Mouse (Mus musculus) neural tube, embryonic 11.5 days (tissue): ENCODE data around the gene Gusb. TPM values are rescaled to one million over a fixed set of nuclear protein-coding genes. Genes with fewer than 3 reads are reported as not detected.
"Not testable (repeated sequence)": the region's sequence is repeated elsewhere in the genome, so short reads cannot be mapped to it uniquely, and the experiment has no call there.

Experiments used
- ATAC-seq: fragments of 200-750 bp; cut with Nextera tagmentation; 2 replicates; pipeline ENCODE4 v1.8.0; 2017; ENCODE audit warnings: moderate number of reproducible peaks, mild to moderate bottlenecking, moderate TSS enrichment, moderate library complexity; ENCODE audit not compliant: insufficient read depth, low FRiP score, low TSS enrichment
- DNase-seq: peaks from one replicate; pipeline ENCODE4 v3.0.0-alpha.2; 2015; ENCODE audit warnings: low spot score
- H3K27ac ChIP-seq: fragments of 300-500 bp; sonication (generic); 2 replicates; pipeline ENCODE4 v1.5.1; 2014; ENCODE audit warnings: low read depth, mild to moderate bottlenecking, low read length
- H3K27me3 ChIP-seq: fragments of 300-500 bp; sonication (generic); 2 replicates; pipeline ENCODE4 v1.6.1; 2014; ENCODE audit warnings: mild to moderate bottlenecking, low read length, mixed read lengths; ENCODE audit not compliant: control insufficient read depth, insufficient read depth
- H3K36me3 ChIP-seq: fragments of 300-500 bp; sonication (generic); 2 replicates; pipeline ENCODE4 v1.6.1; 2014; ENCODE audit warnings: mild to moderate bottlenecking, low read length, moderate library complexity, mixed read lengths; ENCODE audit not compliant: control insufficient read depth, insufficient read depth
- H3K4me1 ChIP-seq: fragments of 300-500 bp; sonication (generic); 2 replicates; pipeline ENCODE4 v1.6.1; 2014; ENCODE audit warnings: low read length, mixed read lengths; ENCODE audit not compliant: control insufficient read depth, insufficient read depth
- H3K4me2 ChIP-seq: fragments of 300-500 bp; sonication (generic); 2 replicates; pipeline ENCODE4 v1.6.1; 2014; ENCODE audit warnings: low read depth, mild to moderate bottlenecking, moderate library complexity
- H3K4me3 ChIP-seq: fragments of 300-500 bp; sonication (generic); 2 replicates; pipeline ENCODE4 v1.5.1; 2014; ENCODE audit warnings: low read depth, low read length
- H3K9ac ChIP-seq: fragments of 300-500 bp; sonication (generic); 2 replicates; pipeline ENCODE4 v1.6.1; 2014; ENCODE audit warnings: mild to moderate bottlenecking, low read length
- H3K9me3 ChIP-seq: fragments of 300-500 bp; sonication (generic); 2 replicates; pipeline ENCODE4 v1.6.1; 2016; ENCODE audit warnings: low read length; ENCODE audit not compliant: control insufficient read depth
- WGBS: fragments of 180-500 bp; shearing (Covaris S2); extraction: QIAGEN DNeasy Blood & Tissue Kit; methylation state at CpG from one replicate; pipeline ENCODE4 v1.1.7; 2014; 5-methylcytosine and 5-hydroxymethylcytosine counted together
- polyA plus RNA-seq: library from polyadenylated mRNA; unstranded; fragments of >200 nt; fragmentation: Nextera tagmentation; extraction: Ambion mirVana; gene quantifications from 2 replicates; pipeline ENCODE4 v1.2.1, GENCODE M21; 2014

Gene Gusb
- polyA plus RNA-seq, 1 experiment from 2014 or later = 35.1 TPM

DNA sequence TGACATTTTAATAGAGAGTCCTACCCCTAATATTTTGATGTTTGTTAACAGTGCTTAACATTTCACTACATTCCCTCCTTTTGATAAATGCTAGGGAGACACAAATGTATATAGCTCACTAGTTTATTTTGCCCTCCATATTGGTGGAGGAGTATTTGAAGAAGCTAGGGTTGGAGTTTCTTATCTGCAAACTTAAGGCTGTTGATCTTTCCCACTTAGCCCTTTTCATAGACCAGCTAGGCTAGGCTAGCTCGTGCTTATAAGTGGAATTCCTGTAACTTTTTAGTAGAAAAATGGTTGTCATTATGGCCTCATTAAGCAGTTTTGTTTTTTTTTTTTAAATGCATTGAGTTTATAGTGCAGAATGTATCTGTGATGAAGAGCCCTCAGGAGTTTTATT, 59.4 kb downstream of the Gusb start:
- H3K4me2 ChIP-seq = no peak overlapping the region
- no peak overlapping the region for H3K4me3 ChIP-seq
- peaks cover 3% of the 10 kb centered on the region; the same call in 1 of the 2 replicates for H3K4me1 ChIP-seq
- DNase-seq (no peak), ATAC-seq (no peak)
- no peaks in the 10 kb centered on the region for H3K36me3 ChIP-seq
- H3K27me3 ChIP-seq = no peaks in the 10 kb centered on the region
- H3K9ac ChIP-seq = no peak overlapping the region
- H3K9me3 ChIP-seq = no peaks in the 10 kb centered on the region
- no peak overlapping the region for H3K27ac ChIP-seq
- 88% methylated on average over 1 of the region's 1 CpGs for WGBS

DNA sequence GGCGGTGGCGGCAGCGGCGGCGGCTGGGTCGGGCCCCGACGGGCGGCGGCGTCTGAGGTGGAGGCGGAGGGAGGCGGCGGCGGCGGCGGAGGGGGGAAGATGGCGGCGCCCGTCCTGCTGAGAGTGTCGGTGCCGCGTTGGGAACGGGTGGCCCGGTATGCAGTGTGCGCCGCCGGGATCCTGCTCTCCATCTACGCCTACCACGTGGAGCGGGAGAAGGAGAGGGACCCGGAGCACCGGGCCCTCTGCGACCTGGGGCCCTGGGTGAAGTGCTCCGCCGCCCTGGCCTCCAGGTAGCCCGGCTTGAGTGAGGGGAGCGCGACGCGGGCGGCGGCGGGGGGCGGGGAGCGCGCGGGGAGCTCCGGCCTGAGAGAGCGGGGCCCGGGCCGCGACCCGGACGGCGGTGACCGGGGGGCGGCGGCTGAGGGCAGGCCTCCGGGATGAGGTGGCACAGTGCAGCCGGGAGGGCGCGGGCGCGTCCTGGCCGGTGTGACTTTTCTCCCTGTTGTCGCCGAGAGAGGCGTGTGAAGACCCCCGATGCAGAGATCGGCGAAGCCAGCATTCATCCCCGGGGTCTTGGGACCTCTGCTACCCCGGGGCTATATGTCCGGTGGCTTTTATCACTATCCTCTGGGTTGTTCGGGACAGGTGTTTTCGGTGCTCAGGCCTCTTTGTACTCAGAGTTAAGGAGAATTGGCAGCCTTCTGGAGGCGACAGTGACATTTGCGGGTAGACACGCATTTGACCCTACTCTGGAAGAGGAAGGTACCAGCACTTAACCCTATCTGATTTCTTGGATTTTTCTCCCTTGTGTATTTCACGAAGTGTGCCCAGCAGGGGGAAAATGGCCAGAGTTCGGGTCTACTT, 60.5 kb downstream of the Gusb start:
- Histone ChIP-seq H3K9ac (peak overlapping the region; percentile 75), H3K4me3 (peak overlapping the region; percentile 86), H3K4me2 (peak overlapping the region; percentile 76), H3K27ac (0 out of 2 replicates have a peak overlapping the region, but pooled peaks have one; percentile 21)
- under 1% methylated on average over 32 of the region's 82 CpGs for WGBS
- ATAC-seq (peak; percentile 62), DNase-seq (peak; percentile 48)
- H3K4me1 ChIP-seq, H3K9me3 ChIP-seq, H3K36me3 ChIP-seq, H3K27me3 ChIP-seq: not testable (repeated sequence)

DNA sequence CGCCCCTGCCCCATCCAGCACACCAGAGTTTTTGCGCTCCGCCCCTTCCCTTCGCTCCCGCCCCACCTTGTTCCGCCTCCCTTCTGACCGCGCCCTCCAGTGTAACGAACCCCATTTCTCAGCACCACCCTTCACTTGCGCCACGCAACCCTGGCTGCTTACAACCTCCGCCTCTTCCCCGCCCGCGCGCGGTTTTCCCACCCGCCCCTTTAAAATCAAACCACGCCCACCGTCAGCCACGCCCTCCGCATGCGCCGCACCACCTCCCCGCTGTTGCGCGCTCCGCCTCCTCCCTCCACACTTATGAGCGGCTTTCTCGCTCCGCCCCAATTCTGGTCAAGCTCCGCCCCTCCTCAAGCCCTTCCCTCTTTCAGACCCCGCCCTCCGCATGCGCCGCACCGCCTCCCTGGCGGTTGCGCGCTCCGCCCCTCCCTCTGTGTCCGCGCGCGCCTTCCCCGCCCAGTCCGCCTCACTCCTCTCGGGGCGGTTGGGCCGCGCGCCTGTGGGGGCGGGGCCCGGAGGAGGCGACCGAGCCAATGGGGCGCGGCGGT, 61.3 kb downstream of the Gusb start, which contains the start of gene Vkorc1l1:
Vkorc1l1 (plus strand) TSS at position 476 of the 551 bp plus-strand sequence.
- H3K4me1 ChIP-seq = peaks cover 3% of the 10 kb centered on the region; the same call in 1 of the 2 replicates
- H3K9me3 ChIP-seq = no peaks in the 10 kb centered on the region
- peak within 1 kb of the TSS; percentile 76 for H3K4me2 ChIP-seq
- no peaks in the 10 kb centered on the region for H3K36me3 ChIP-seq
- ATAC-seq (peak; percentile 91), DNase-seq (peak; percentile 100)
- H3K4me3 ChIP-seq = peak within 1 kb of the TSS; percentile 86
- peak within 1 kb of the TSS; percentile 75 for H3K9ac ChIP-seq
- H3K27ac ChIP-seq = 0 out of 2 replicates have a peak within 1 kb of the TSS, but pooled peaks have one; percentile 21
- under 1% methylated on average over 54 of the region's 59 CpGs for WGBS
- no peaks in the 10 kb centered on the region for H3K27me3 ChIP-seq

DNA sequence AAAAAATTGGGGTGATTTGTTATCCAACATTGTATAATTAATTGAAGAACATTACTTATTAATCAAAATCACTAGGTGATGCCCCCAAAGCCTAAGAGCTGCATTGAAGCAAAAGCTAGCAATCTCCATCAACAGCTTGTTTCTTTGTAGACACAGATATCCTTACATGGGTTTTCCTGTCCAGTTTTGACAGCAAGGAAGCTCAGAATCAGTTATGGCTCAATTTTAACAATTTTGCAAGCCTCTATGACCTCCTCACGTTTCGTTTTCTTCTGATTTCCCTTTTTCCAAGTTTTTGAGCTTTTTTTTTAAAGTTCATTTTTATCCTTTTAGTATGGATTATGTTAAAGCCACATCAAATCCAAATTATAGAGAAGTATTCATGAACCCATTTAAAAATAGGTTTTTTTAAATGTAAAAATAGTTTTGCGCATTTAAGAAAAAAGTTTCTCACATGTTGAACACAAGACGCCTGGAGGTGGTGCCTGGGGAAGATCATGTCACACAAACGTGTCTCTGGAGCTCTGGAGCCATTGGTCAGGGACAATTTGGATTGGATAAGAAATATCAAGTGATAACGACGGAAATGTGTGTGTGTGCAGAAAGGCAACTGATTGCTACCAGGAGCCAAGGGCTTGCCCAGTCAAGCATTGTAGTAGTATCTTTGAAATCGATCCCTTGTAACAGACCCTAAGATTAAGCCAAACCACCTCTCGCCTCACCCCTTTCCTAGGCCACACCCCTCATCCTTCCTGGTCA, 61.9 kb downstream of the Gusb start:
- Histone ChIP-seq H3K9me3 (no peaks in the 10 kb centered on the region), H3K4me3 (peak overlapping the region; percentile 86), H3K9ac (no peak overlapping the region), H3K4me2 (peak overlapping the region; percentile 41), H3K27me3 (no peaks in the 10 kb centered on the region), H3K4me1 (peaks cover 3% of the 10 kb centered on the region; the same call in 1 of the 2 replicates), H3K27ac (no peak overlapping the region), H3K36me3 (no peaks in the 10 kb centered on the region)
- ATAC-seq (peak; percentile 45; the same call in 1 of the 2 replicates), DNase-seq (no peak)
- WGBS = 9% methylated on average over 9 of the region's 9 CpGs

DNA sequence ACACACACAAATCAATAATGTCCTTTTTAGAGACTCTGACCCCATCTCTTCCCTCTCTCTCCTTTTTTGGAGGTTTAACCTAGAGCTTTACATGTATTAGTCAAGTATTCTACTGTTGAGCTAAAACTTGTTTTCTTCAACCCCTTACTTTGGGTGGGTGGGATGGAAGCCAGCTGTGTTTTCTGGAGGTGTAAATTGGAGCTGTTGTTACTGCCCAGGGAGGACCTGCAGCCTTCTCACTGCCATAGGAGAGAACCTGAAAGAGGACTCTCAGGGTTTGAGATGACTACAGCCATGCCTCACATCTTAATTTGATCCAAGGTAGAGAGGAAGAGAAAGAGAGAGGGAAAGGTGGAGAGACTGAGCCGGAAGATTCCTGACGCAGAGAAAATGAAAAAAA, 62.6 kb downstream of the Gusb start:
- no peak overlapping the region for H3K4me3 ChIP-seq
- no peak overlapping the region for H3K9ac ChIP-seq
- H3K27ac ChIP-seq = no peak overlapping the region
- no peaks in the 10 kb centered on the region for H3K36me3 ChIP-seq
- ATAC-seq = no peak
- peaks cover 3% of the 10 kb centered on the region; the same call in 1 of the 2 replicates for H3K4me1 ChIP-seq
- WGBS = 64% methylated on average over 2 of the region's 2 CpGs
- DNase-seq = no peak
- no peaks in the 10 kb centered on the region for H3K27me3 ChIP-seq
- no peak overlapping the region for H3K4me2 ChIP-seq
- H3K9me3 ChIP-seq = no peaks in the 10 kb centered on the region

Other genes with a start within 250 kb of the Gusb start
- gene Psph, start 215.6 kb downstream of the Gusb start, polyA plus RNA-seq = 37.5 and 37.8 TPM in 2 replicates
- gene Sumf2, start 156.1 kb downstream of the Gusb start, polyA plus RNA-seq = 44.0 and 48.5 TPM in 2 replicates
- 988 and 1,013 TPM in 2 replicates for gene Chchd2, start 115.6 kb downstream of the Gusb start, polyA plus RNA-seq
- 8.8 and 10.0 TPM in 2 replicates for gene Zbed5, start 107.3 kb downstream of the Gusb start, polyA plus RNA-seq
- 0.24 TPM in 1 of 2 replicates, not detected in the other for gene Phkg1, start 104.5 kb downstream of the Gusb start, polyA plus RNA-seq
- 2.3 and 2.9 TPM in 2 replicates for gene Nupr1l, start 94.5 kb downstream of the Gusb start, polyA plus RNA-seq
- gene Vkorc1l1, start 61.1 kb downstream of the Gusb start, polyA plus RNA-seq = 31.3 and 32.2 TPM in 2 replicates
- gene Asl, start 26.2 kb upstream of the Gusb start, polyA plus RNA-seq = 30.8 and 32.2 TPM in 2 replicates
- 38.6 and 43.2 TPM in 2 replicates for gene Crcp, start 26.2 kb upstream of the Gusb start, polyA plus RNA-seq
- 57.0 and 63.1 TPM in 2 replicates for gene Tpst1, start 70.3 kb upstream of the Gusb start, polyA plus RNA-seq
- 7.2 and 8.3 TPM in 2 replicates for gene Kctd7, start 141.8 kb upstream of the Gusb start, polyA plus RNA-seq
- gene Rabgef1, start 168.7 kb upstream of the Gusb start, polyA plus RNA-seq = 25.4 and 27.8 TPM in 2 replicates
- 32.0 and 35.8 TPM in 2 replicates for gene Tmem248, start 214.0 kb upstream of the Gusb start, polyA plus RNA-seq